Mouse (Mus musculus) E14TG2a.4 (cell line): ENCODE results near the gene Slc1a3.

Experiments
- CTCF ChIP-seq: conservative IDR thresholded peaks from 2 replicates; pipeline ENCODE4 v1.5.1; 2014; ENCODE audit warnings: low read length
- POU5F1 ChIP-seq: IDR thresholded peaks from 2 replicates; pipeline ENCODE4 v1.6.1; 2014; ENCODE audit warnings: low read length, borderline replicate concordance

- TF ChIP-seq POU5F1 (no peak), CTCF (peak; percentile 31)
Measured at GRCm38 (mm10) chr15:8623879-8624278, 86.7 kb downstream of the Slc1a3 start.
